Mouse (Mus musculus) cerebellum, adult 2 months (tissue): ENCODE data around the gene Ppie. TPM values are rescaled to one million over a fixed set of nuclear protein-coding genes. Genes with fewer than 3 reads are reported as not detected.
"Not testable (repeated sequence)": the region's sequence is repeated elsewhere in the genome, so short reads cannot be mapped to it uniquely, and the experiment has no call there.

Experiments used
- DNase-seq, 2 experiments: peaks; one replicate each; pipeline ENCODE4 v3.0.0; 2021
- H3K27ac ChIP-seq: fragments of 200-500 bp; 2 replicates; pipeline ENCODE4 v1.5.1; 2012; ENCODE audit warnings: low read length, control low read depth, inconsistent platforms; ENCODE audit not compliant: insufficient read depth
- H3K27me3 ChIP-seq: fragments of 200-500 bp; 2 replicates; pipeline ENCODE4 v1.6.1; 2012; ENCODE audit warnings: inconsistent platforms, mild to moderate bottlenecking, low read length, moderate library complexity; ENCODE audit not compliant: control insufficient read depth, insufficient read depth
- H3K4me1 ChIP-seq: fragments of 200-500 bp; 2 replicates; pipeline ENCODE4 v1.6.1; 2011; ENCODE audit warnings: low read length; ENCODE audit not compliant: control insufficient read depth, insufficient read depth
- H3K4me3 ChIP-seq: fragments of 200-500 bp; replicated peaks from 2 replicates; pipeline ENCODE3; 2011; ENCODE audit warnings: mild to moderate bottlenecking, low read depth, low read length, control low read depth; ENCODE audit not compliant: insufficient read depth
- CTCF ChIP-seq: fragments of 200-500 bp; IDR thresholded peaks from 2 replicates; pipeline ENCODE4 v1.5.1; 2011; ENCODE audit warnings: low read depth, mild to moderate bottlenecking, control low read depth, low read length, moderate library complexity, borderline replicate concordance; ENCODE audit not compliant: insufficient read depth
- POLR2A ChIP-seq: fragments of 200-500 bp; IDR thresholded peaks from 2 replicates; pipeline ENCODE4 v1.6.1; 2011; ENCODE audit warnings: low read length, control low read depth, borderline replicate concordance; ENCODE audit not compliant: insufficient read depth
- WGBS: fragments of 180-500 bp; shearing (Covaris S2); methylation state at CpG from one replicate; pipeline ENCODE4 v1.1.7; 2018; 5-methylcytosine and 5-hydroxymethylcytosine counted together
- polyA plus RNA-seq: library from polyadenylated mRNA; depleted of rRNA; stranded (reverse); fragments of >200 nt; gene quantifications from 2 replicates; pipeline ENCODE4 v1.2.3, GENCODE M21; 2012; rRNA removed

Gene Ppie
- polyA plus RNA-seq: 24.6 and 25.3 TPM in 2 replicates

- peak; percentile 79 to 80 for DNase-seq
- Histone ChIP-seq H3K4me1 (peaks cover 7% of the 10 kb centered on the region), H3K27ac (peak within 1 kb of the TSS; percentile 38; the same call in 1 of the 2 replicates), H3K27me3 (no peaks in the 10 kb centered on the region), H3K4me3 (peak within 1 kb of the TSS; percentile 76)
- TF ChIP-seq CTCF (no peak), POLR2A (peak; percentile 90)
- under 1% methylated on average over 34 of the region's 34 CpGs for WGBS
Measured at GRCm38 (mm10) chr4:123139513-123140154, at the start of gene Ppie. TSS of gene Ppie (minus strand) at chr4:123139951.

- H3K4me1 ChIP-seq: no peaks in the 10 kb centered on the region; the same call in 1 of the 2 replicates
- H3K4me3 ChIP-seq: no peak overlapping the region
- no peak for DNase-seq
- H3K27me3 ChIP-seq: no peaks in the 10 kb centered on the region
- H3K27ac ChIP-seq: no peak overlapping the region
- WGBS: 60% methylated on average over 3 of the region's 3 CpGs
- TF ChIP-seq POLR2A: no peak
- no peak for TF ChIP-seq CTCF
Measured at GRCm38 (mm10) chr4:123184816-123185215, 45.1 kb upstream of the Ppie start.

GRCm38 (mm10) chr4:123183239-123184056, 43.7 kb upstream of the Ppie start:
- no peaks in the 10 kb centered on the region for H3K27me3 ChIP-seq
- H3K4me1 ChIP-seq: no peaks in the 10 kb centered on the region; the same call in 1 of the 2 replicates
- TF ChIP-seq POLR2A: peak; percentile 17; the same call in 1 of the 2 replicates
- no peak for TF ChIP-seq CTCF
- 12% methylated on average over 44 of the region's 44 CpGs for WGBS
- H3K27ac ChIP-seq: no peak overlapping the region
- peak overlapping the region; percentile 77 for H3K4me3 ChIP-seq
- peak; percentile 92 to 93 for DNase-seq

GRCm38 (mm10) chr4:123182328-123183238, 42.8 kb upstream of the Ppie start, which contains the start of gene Hpcal4:
TSS of gene Hpcal4 (plus strand) at chr4:123183227.
- Histone ChIP-seq H3K27me3 (no peaks in the 10 kb centered on the region), H3K27ac (no peak within 1 kb of the TSS), H3K4me3 (peak within 1 kb of the TSS; percentile 77), H3K4me1 (no peaks in the 10 kb centered on the region; the same call in 1 of the 2 replicates)
- peak; percentile 41 for DNase-seq
- WGBS: 1% methylated on average over 44 of the region's 44 CpGs
- TF ChIP-seq POLR2A (no peak), CTCF (no peak)

GRCm38 (mm10) chr4:123171811-123172210, 32.1 kb upstream of the Ppie start:
- no peak overlapping the region for H3K4me3 ChIP-seq
- H3K4me1 ChIP-seq: no peaks in the 10 kb centered on the region
- no peak for DNase-seq
- H3K27me3 ChIP-seq: no peaks in the 10 kb centered on the region; the same call in 1 of the 2 replicates
- TF ChIP-seq POLR2A (no peak), CTCF (no peak)
- no peak overlapping the region for H3K27ac ChIP-seq

GRCm38 (mm10) chr4:123164157-123164556, 24.4 kb upstream of the Ppie start:
- no peak overlapping the region for H3K27ac ChIP-seq
- no peak for TF ChIP-seq CTCF
- TF ChIP-seq POLR2A: no peak
- no peaks in the 10 kb centered on the region for H3K27me3 ChIP-seq
- H3K4me1 ChIP-seq: no peaks in the 10 kb centered on the region
- H3K4me3 ChIP-seq: no peak overlapping the region
- DNase-seq: no peak
- 89% methylated on average over 15 of the region's 15 CpGs for WGBS

- Histone ChIP-seq H3K4me3 (no peak overlapping the region), H3K27ac (no peak overlapping the region), H3K4me1 (no peaks in the 10 kb centered on the region), H3K27me3 (no peaks in the 10 kb centered on the region)
- TF ChIP-seq CTCF (no peak), POLR2A (no peak)
- 21% methylated on average over 15 of the region's 15 CpGs for WGBS
- no peak for DNase-seq
Measured at GRCm38 (mm10) chr4:123162305-123162917, 22.7 kb upstream of the Ppie start.

GRCm38 (mm10) chr4:123161251-123161650, 21.5 kb upstream of the Ppie start:
- H3K4me3 ChIP-seq, H3K27me3 ChIP-seq, DNase-seq, H3K4me1 ChIP-seq, H3K27ac ChIP-seq: not testable (repeated sequence)
- WGBS: 97% methylated on average over 3 of the region's 3 CpGs
